Mouse (Mus musculus) liver, postnatal 0 days (tissue): ENCODE data around the gene Stk39.

Experiments
- CTCF ChIP-seq: sonication (generic); IDR thresholded peaks from 2 replicates; pipeline ENCODE4 v1.5.1; 2016; ENCODE audit warnings: antibody characterized with exemption, low read depth
- EP300 ChIP-seq: IDR thresholded peaks from 2 replicates; pipeline ENCODE4 v1.6.1; 2016; ENCODE audit warnings: antibody characterized with exemption, low read depth, mild to moderate bottlenecking

DNA sequence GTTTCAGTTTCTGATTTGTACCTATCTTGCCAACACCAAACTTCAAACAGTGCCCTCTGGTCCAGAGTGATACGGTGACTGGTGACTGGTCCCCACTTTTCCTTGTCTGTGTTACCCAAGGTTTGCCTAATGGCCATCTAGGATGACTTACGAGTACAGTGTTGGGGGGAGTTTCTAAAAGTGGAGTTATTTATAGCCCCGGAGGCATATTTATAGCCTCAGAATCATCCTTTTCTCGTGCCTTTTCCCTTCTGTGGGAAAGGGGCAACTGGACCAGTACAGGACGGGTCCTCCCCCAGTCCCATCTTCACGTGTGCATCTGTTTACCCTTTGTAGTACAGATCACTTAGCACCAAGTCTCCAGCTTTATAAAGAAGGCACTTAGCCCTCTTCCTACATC is 15.2 kb downstream of the Stk39 start:
- TF ChIP-seq CTCF (no peak), EP300 (no peak)
